Mouse (Mus musculus) hindbrain, postnatal 0 days (tissue): ENCODE results near the gene Gas2. TPM values are rescaled to one million over a fixed set of nuclear protein-coding genes. Genes with fewer than 3 reads are reported as not detected.
A peak's percentile ranks its signal among the peaks of the same experiment; 100 is the strongest.

Experiments used
- ATAC-seq: fragments of 200-750 bp; cut with Nextera tagmentation; 2 replicates; pipeline ENCODE4 v1.8.0; 2017; ENCODE audit warnings: mild to moderate bottlenecking, moderate TSS enrichment, moderate library complexity
- DNase-seq: peaks from one replicate; pipeline ENCODE4 v3.0.0-alpha.2; 2015; ENCODE audit warnings: low spot score
- H3K27ac ChIP-seq: fragments of 300-500 bp; sonication (generic); 2 replicates; pipeline ENCODE4 v1.5.1; 2014; ENCODE audit warnings: mild to moderate bottlenecking
- H3K27me3 ChIP-seq: fragments of 300-500 bp; sonication (generic); 2 replicates; pipeline ENCODE4 v1.6.1; 2014; ENCODE audit warnings: low read length, mixed read lengths; ENCODE audit not compliant: insufficient read depth
- H3K36me3 ChIP-seq: fragments of 300-500 bp; sonication (generic); 2 replicates; pipeline ENCODE4 v1.6.1; 2014; ENCODE audit warnings: low read length, mixed read lengths; ENCODE audit not compliant: insufficient read depth
- H3K4me1 ChIP-seq: fragments of 300-500 bp; sonication (generic); 2 replicates; pipeline ENCODE4 v1.6.1; 2014; ENCODE audit warnings: antibody characterized with exemption, low read length, mixed read lengths; ENCODE audit not compliant: insufficient read depth
- H3K4me2 ChIP-seq: fragments of 300-500 bp; sonication (generic); 2 replicates; pipeline ENCODE4 v1.6.1; 2014; ENCODE audit warnings: low read depth, mild to moderate bottlenecking, low read length, moderate library complexity, mixed read lengths
- H3K4me3 ChIP-seq: fragments of 300-500 bp; sonication (generic); 2 replicates; pipeline ENCODE4 v1.5.1; 2014; ENCODE audit warnings: low read length
- H3K9ac ChIP-seq: fragments of 300-500 bp; sonication (generic); replicated peaks from 2 replicates; pipeline ENCODE4 v1.6.1; 2014; ENCODE audit warnings: mild to moderate bottlenecking, low read length, moderate library complexity, mixed read lengths
- H3K9me3 ChIP-seq: fragments of 300-500 bp; sonication (generic); 2 replicates; pipeline ENCODE4 v1.6.1; 2016; ENCODE audit warnings: low read length, mixed read lengths
- CTCF ChIP-seq: IDR thresholded peaks from 2 replicates; pipeline ENCODE4 v1.5.1; 2016; ENCODE audit warnings: antibody characterized with exemption, control low read depth, low read depth
- WGBS: fragments of 180-500 bp; shearing (Covaris S2); extraction: QIAGEN DNeasy Blood & Tissue Kit; methylation state at CpG from one replicate; pipeline ENCODE4 v1.1.7; 2014; 5-methylcytosine and 5-hydroxymethylcytosine counted together
- polyA plus RNA-seq: library from polyadenylated mRNA; unstranded; fragments of >200 nt; fragmentation: Nextera tagmentation; extraction: Ambion mirVana; gene quantifications from 2 replicates; pipeline ENCODE4 v1.2.1, GENCODE M21; 2015
- total RNA-seq: library from RNA; depleted of rRNA; stranded (reverse); fragments of >200 nt; gene quantifications from 2 replicates; pipeline ENCODE4 v1.2.3, GENCODE M21; 2014

Gas2 gene
- total and polyA plus RNA-seq, 2 experiments from 2014 or later, result 13.4 to 27.4 TPM

DNA sequence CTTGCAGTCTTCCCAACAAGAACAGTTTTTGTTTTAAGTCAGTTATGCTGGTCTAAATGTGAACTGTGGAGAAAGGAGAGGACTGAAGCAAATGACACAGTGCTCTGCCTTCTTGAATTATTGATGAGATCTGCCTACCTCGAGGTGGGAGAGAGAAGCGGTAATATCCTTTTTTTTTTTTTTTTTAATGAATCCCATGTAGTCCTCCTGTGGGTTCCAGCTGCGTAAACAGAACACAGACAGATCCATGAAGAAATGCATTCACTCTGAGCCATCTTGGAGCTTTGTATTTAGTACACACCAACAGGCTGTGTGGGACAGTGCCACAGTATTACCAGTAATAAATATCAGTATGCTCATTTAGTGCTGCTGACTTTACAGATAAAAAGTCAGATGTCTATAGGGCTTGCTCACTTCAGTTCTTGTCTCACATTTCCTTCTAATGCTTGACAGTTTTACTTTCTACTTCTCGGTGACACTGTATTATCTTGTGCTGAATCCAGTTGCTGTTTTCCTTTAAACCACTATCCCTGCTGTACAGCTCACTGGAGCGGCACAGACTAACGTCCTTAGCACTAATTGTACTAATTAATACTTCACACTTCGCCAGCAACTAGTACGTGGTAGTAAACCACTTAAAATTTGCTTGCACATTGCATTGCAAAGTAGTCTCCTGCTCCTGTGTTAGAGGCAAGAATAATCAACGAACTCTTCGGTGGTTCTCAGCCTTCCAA, 100.6 kb downstream of the Gas2 start:
- WGBS, result 50% methylated on average over 10 of the region's 10 CpGs
- H3K9ac ChIP-seq, result no peak overlapping the region
- H3K4me3 ChIP-seq, result no peak overlapping the region
- no peaks in the 10 kb centered on the region for H3K4me1 ChIP-seq
- DNase-seq, result no peak
- ATAC-seq, result peak; percentile 53; the same call in 1 of the 2 replicates
- H3K27me3 ChIP-seq, result no peaks in the 10 kb centered on the region
- TF ChIP-seq CTCF, result no peak
- H3K9me3 ChIP-seq, result no peaks in the 10 kb centered on the region
- H3K4me2 ChIP-seq, result no peak overlapping the region
- H3K36me3 ChIP-seq, result no peaks in the 10 kb centered on the region
- H3K27ac ChIP-seq, result no peak overlapping the region

DNA sequence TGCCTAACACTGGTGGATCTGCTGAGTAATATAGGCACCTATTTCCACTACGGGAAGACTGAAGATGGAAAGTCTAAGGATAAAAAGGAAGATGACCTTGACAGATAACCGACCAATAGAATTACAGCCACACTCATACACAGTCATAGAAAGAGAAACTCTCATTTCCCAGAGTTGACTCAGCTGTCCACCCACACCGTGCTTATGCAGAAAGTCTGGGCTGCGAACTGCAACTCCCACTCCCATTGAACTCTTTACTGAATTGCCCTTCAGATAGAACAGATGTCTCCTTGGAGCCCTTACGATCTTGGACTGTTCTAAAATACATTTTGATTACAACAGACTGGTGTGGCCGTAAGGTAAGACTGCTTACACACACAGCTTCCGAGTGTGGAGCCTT, 102.9 kb downstream of the Gas2 start:
- no peak overlapping the region for H3K4me3 ChIP-seq
- WGBS, result 91% methylated on average over 7 of the region's 7 CpGs
- no peaks in the 10 kb centered on the region for H3K27me3 ChIP-seq
- no peak overlapping the region for H3K27ac ChIP-seq
- DNase-seq, result no peak
- no peak for ATAC-seq
- H3K36me3 ChIP-seq, result no peaks in the 10 kb centered on the region
- H3K9me3 ChIP-seq, result no peaks in the 10 kb centered on the region
- no peaks in the 10 kb centered on the region for H3K4me1 ChIP-seq
- H3K4me2 ChIP-seq, result no peak overlapping the region
- no peak for TF ChIP-seq CTCF
- H3K9ac ChIP-seq, result no peak overlapping the region

GRCm38 (mm10) chr7:51967581-51967980, 105.8 kb downstream of the Gas2 start:
- no peaks in the 10 kb centered on the region for H3K36me3 ChIP-seq
- H3K27ac ChIP-seq, result no peak overlapping the region
- H3K4me1 ChIP-seq, result no peaks in the 10 kb centered on the region
- TF ChIP-seq CTCF, result no peak
- H3K27me3 ChIP-seq, result no peaks in the 10 kb centered on the region
- H3K9ac ChIP-seq, result no peak overlapping the region
- no peak overlapping the region for H3K4me3 ChIP-seq
- DNase-seq (no peak), ATAC-seq (no peak)
- H3K9me3 ChIP-seq, result no peaks in the 10 kb centered on the region
- 80% methylated on average over 4 of the region's 4 CpGs for WGBS
- H3K4me2 ChIP-seq, result no peak overlapping the region

DNA sequence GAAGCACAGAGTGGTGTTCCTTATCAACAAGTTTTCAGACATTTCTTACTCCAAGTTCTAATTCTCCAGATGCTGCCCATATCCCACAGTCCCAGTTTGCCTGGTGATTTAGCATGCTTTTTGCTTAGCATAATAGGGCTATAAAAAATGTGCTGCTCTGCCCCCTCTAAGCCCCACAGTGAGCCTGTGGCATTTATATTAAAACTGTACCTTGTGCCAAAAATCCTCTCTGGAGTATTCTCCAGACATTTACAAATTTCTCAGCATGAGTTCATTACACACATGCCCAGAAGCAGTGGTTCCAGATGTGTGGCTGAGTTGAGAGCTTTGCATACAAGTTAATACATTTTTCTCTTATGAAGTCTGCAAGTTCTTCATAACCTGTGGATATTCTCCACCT, 107.6 kb downstream of the Gas2 start:
- no peak overlapping the region for H3K9ac ChIP-seq
- no peaks in the 10 kb centered on the region for H3K27me3 ChIP-seq
- no peaks in the 10 kb centered on the region for H3K9me3 ChIP-seq
- H3K27ac ChIP-seq, result no peak overlapping the region
- no peak for TF ChIP-seq CTCF
- H3K4me3 ChIP-seq, result no peak overlapping the region
- ATAC-seq, result no peak
- H3K36me3 ChIP-seq, result no peaks in the 10 kb centered on the region
- no peaks in the 10 kb centered on the region for H3K4me1 ChIP-seq
- no peak overlapping the region for H3K4me2 ChIP-seq
- DNase-seq, result no peak

DNA sequence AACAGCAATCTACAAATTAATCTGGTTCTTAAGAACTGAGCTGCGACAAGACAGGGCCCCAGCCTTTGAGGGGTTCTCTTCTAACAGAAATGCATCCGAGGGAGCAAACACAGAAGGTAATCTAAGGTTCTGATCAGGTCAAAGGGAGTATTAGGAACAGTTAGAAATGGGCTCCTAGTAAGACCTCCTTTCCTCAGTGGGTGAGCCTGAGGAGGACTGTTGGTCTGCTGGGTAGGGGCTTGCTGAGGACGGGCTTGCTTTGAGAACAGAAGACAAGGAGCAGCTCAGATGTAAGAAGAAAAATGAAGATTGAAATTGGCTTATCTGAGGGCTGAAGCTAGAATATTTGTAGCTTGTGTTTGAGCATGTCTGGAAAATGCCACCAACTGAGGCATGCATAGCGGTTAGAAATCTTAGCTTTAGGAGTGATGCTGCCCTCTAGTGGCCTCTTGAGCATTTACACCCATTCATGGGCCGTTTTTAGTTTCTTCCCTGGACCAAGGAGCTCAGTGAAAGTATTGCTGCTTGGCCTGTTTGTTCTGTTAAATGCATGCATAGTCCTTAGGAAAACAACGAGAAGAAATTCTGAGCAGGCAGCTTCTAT, 110.5 kb downstream of the Gas2 start:
- H3K27me3 ChIP-seq, result no peaks in the 10 kb centered on the region
- H3K9me3 ChIP-seq, result no peaks in the 10 kb centered on the region
- H3K9ac ChIP-seq, result no peak overlapping the region
- ATAC-seq (peak; percentile 75), DNase-seq (peak; percentile 89)
- H3K36me3 ChIP-seq, result no peaks in the 10 kb centered on the region
- 31% methylated on average over 6 of the region's 6 CpGs for WGBS
- H3K4me3 ChIP-seq, result no peak overlapping the region
- H3K27ac ChIP-seq, result no peak overlapping the region
- H3K4me1 ChIP-seq, result no peaks in the 10 kb centered on the region
- no peak overlapping the region for H3K4me2 ChIP-seq
- TF ChIP-seq CTCF, result peak; percentile 90

- H3K36me3 ChIP-seq, result no peaks in the 10 kb centered on the region
- WGBS, result 58% methylated on average over 5 of the region's 5 CpGs
- DNase-seq (no peak), ATAC-seq (no peak)
- no peaks in the 10 kb centered on the region for H3K27me3 ChIP-seq
- no peak overlapping the region for H3K4me2 ChIP-seq
- TF ChIP-seq CTCF, result no peak
- H3K9ac ChIP-seq, result no peak overlapping the region
- H3K4me3 ChIP-seq, result no peak overlapping the region
- no peaks in the 10 kb centered on the region for H3K9me3 ChIP-seq
- no peaks in the 10 kb centered on the region for H3K4me1 ChIP-seq
- no peak overlapping the region for H3K27ac ChIP-seq
Observed at GRCm38 (mm10) chr7:51973091-51973490, 111.3 kb downstream of the Gas2 start.

- Histone ChIP-seq H3K36me3 (no peaks in the 10 kb centered on the region), H3K9ac (no peak overlapping the region), H3K27me3 (no peaks in the 10 kb centered on the region), H3K4me3 (no peak overlapping the region), H3K27ac (no peak overlapping the region), H3K4me2 (no peak overlapping the region), H3K4me1 (no peaks in the 10 kb centered on the region), H3K9me3 (no peaks in the 10 kb centered on the region)
- 61% methylated on average over 2 of the region's 2 CpGs for WGBS
- TF ChIP-seq CTCF, result no peak
- ATAC-seq (no peak), DNase-seq (no peak)
Observed at GRCm38 (mm10) chr7:51973526-51973925, 111.7 kb downstream of the Gas2 start.
